Comparison of ENCODE assay signal across 8 mouse cellular contexts in the genomic region with DNA sequence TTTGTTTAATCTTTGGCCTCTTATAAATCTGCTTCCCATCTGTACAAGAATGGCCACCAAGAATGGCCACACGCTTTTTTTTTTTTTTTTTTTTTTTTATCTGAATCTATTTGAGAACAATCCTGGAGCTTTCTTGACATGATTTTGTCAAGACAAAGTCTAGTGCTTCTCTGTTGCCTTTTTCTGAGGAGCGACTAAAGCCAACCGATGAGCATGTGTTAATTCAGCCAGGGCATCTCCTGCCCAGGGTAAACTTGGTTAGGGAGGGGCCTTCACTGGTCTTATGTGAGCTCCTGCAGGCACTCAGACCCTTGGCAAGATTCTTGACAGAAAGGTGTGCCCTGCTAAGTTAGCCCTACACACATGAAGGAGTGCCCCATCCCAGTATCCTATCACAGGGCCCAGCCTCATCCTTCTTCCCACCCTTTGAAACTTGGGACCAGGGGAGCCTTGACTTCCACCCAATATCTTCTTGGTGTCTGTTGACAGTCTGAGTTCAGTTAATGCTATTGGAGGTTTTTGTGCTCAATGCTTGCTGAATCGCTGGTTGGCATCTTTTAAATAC. TPM values are rescaled to one million over a fixed set of nuclear protein-coding genes. Genes with fewer than 3 reads are reported as not detected.
DNase-seq lines count a peak whose midpoint lies in the region; ATAC-seq and TF ChIP-seq lines count a peak whose summit lies in the region.

No protein-coding gene starts in this region.

- 20% methylated on average over 4 of the region's 4 CpGs for WGBS in heart, embryonic 15.5 days
- WGBS in embryonic facial prominence, embryonic 10.5 days, result 38% methylated on average over 4 of the region's 4 CpGs
- 22% methylated on average over 4 of the region's 4 CpGs for WGBS in midbrain, postnatal 0 days

- no peaks in the 10 kb centered on the region for H3K9me3 ChIP-seq in heart, embryonic 15.5 days (replicated peaks)
- no peaks in the 10 kb centered on the region; the same call in 1 of the 2 replicates for H3K9me3 ChIP-seq in embryonic facial prominence, embryonic 10.5 days
- no peaks in the 10 kb centered on the region for H3K9me3 ChIP-seq in midbrain, postnatal 0 days (ENCODE audit: low read length)

- H3K9ac ChIP-seq in heart, embryonic 15.5 days, result peak overlapping the region; percentile 89
- peak overlapping the region; percentile 97 for H3K9ac ChIP-seq in midbrain, postnatal 0 days (replicated peaks; ENCODE audit: low read length, poor library complexity, severe bottlenecking)

- no peaks in the 10 kb centered on the region for H3K27me3 ChIP-seq in heart, embryonic 15.5 days
- H3K27me3 ChIP-seq in embryonic facial prominence, embryonic 10.5 days (replicated peaks; ENCODE audit: low read depth, poor library complexity, severe bottlenecking), result no peaks in the 10 kb centered on the region
- H3K27me3 ChIP-seq in midbrain, postnatal 0 days (ENCODE audit: insufficient read depth, low read length), result no peaks in the 10 kb centered on the region

- intact Hi-C loops in heart, postnatal 36 days (cut with DNase I), result loop anchor here (2.0 to 10.0 kb wide), 4 partner anchors 57 to 295 kb away; partner anchors contain the start of gene Rpp38
- intact Hi-C loops in gastrocnemius, postnatal 14 days (cut with DNase I; ENCODE audit: low total_unique reads), result no loop called here

- DNase-seq in heart, postnatal 36 days, result no peak
- no peak for DNase-seq in embryonic facial prominence, embryonic 10.5 days (ENCODE audit: low spot score)
- peak; percentile 1 for DNase-seq in induced T-regulatory cell, adult 2 months (ENCODE audit: low read depth)
- no peak for DNase-seq in midbrain, postnatal 0 days (ENCODE audit: low spot score)
- no peak for DNase-seq in adrenal gland, postnatal 14 days
- DNase-seq in ovary, adult 18-20 months (ENCODE audit: low spot score), result no peak
- DNase-seq in gastrocnemius, postnatal 14 days, result no peak

- H3K27ac ChIP-seq in heart, embryonic 15.5 days, result peak overlapping the region; percentile 89; the same call in 1 of the 2 replicates
- H3K27ac ChIP-seq in embryonic facial prominence, embryonic 10.5 days (replicated peaks), result peak overlapping the region; percentile 95
- peak overlapping the region; percentile 87; the same call in 1 of the 2 replicates for H3K27ac ChIP-seq in midbrain, postnatal 0 days (ENCODE audit: low read depth, low read length)

- peaks cover 18% of the 10 kb centered on the region for H3K4me1 ChIP-seq in heart, embryonic 15.5 days (replicated peaks)
- H3K4me1 ChIP-seq in embryonic facial prominence, embryonic 10.5 days, result peaks cover 21% of the 10 kb centered on the region
- H3K4me1 ChIP-seq in midbrain, postnatal 0 days (ENCODE audit: insufficient read depth, low read length), result peaks cover 4% of the 10 kb centered on the region; the same call in 1 of the 2 replicates

- H3K4me3 ChIP-seq in heart, embryonic 15.5 days, result peak overlapping the region; percentile 94
- peak overlapping the region; percentile 91 for H3K4me3 ChIP-seq in embryonic facial prominence, embryonic 10.5 days
- peak overlapping the region; percentile 98 for H3K4me3 ChIP-seq in midbrain, postnatal 0 days (ENCODE audit: low read depth, low read length)

- no peak for TF ChIP-seq CTCF in midbrain, postnatal 0 days (IDR thresholded peaks at IDR 0.05)

- H3K36me3 ChIP-seq in heart, embryonic 15.5 days, result no peaks in the 10 kb centered on the region
- H3K36me3 ChIP-seq in embryonic facial prominence, embryonic 10.5 days (replicated peaks), result no peaks in the 10 kb centered on the region
- H3K36me3 ChIP-seq in midbrain, postnatal 0 days (ENCODE audit: insufficient read depth, low read length), result no peaks in the 10 kb centered on the region

- H3K4me2 ChIP-seq in heart, embryonic 15.5 days, result peak overlapping the region; percentile 75
- H3K4me2 ChIP-seq in midbrain, postnatal 0 days (ENCODE audit: low read depth, low read length, poor library complexity, severe bottlenecking), result peak overlapping the region; percentile 80

- no peak for ATAC-seq in heart, embryonic 15.5 days (replicated peaks; ENCODE audit: insufficient number of reproducible peaks, insufficient read depth, low FRiP score, low read depth)
- no peak for ATAC-seq in midbrain, postnatal 0 days (ENCODE audit: low FRiP score)

RNA-seq across cellular contexts. Expression of gene Fam171a1, which starts 5.4 kb away (rescaled TPM):
- 21.8 and 27.0 TPM in 2 replicates for polyA plus RNA-seq in heart, embryonic 15.5 days (2015; fragmentation: Nextera tagmentation; extraction: Ambion mirVana)
- total RNA-seq in heart, postnatal 36 days (2021), result 10 to 100 TPM; 15.4 to 17.9 TPM
- 38.9 and 39.5 TPM in 2 replicates for polyA plus RNA-seq in embryonic facial prominence, embryonic 10.5 days (2016; fragmentation: Nextera tagmentation; extraction: Ambion mirVana)
- 59.2 and 65.8 TPM in 2 replicates for total RNA-seq in midbrain, postnatal 0 days (2014; rRNA removed)
- 34.4 and 35.4 TPM in 2 replicates for polyA plus RNA-seq in midbrain, postnatal 0 days (2015; fragmentation: Nextera tagmentation; extraction: Ambion mirVana)
- total RNA-seq in adrenal gland, postnatal 14 days (2021), result 25.3 and 27.4 TPM in 2 replicates
- total RNA-seq in gastrocnemius, postnatal 14 days (2021), result 1 to 10 TPM; 7.4 to 8.7 TPM
